Mouse (Mus musculus): ENCODE results near the gene Flvcr2. TPM values are rescaled to one million over a fixed set of nuclear protein-coding genes. Genes with fewer than 3 reads are reported as not detected.

The Flvcr2 gene
- polyA plus RNA-seq, 1 experiment from 2014 or later = 0.77 TPM

- no peak overlapping the region for H3K9ac ChIP-seq (replicated peaks; ENCODE audit: low read depth, low read length)
- peaks cover 3% of the 10 kb centered on the region; the same call in 1 of the 2 replicates for H3K4me1 ChIP-seq (ENCODE audit: control insufficient read depth, insufficient read depth, low read length)
- H3K9me3 ChIP-seq (ENCODE audit: control insufficient read depth, low read depth, low read length) = no peaks in the 10 kb centered on the region
- 77% methylated on average over 10 of the region's 10 CpGs for WGBS
- H3K4me2 ChIP-seq (replicated peaks; ENCODE audit: low read depth, low read length) = peak overlapping the region; percentile 90; the same call in 1 of the 2 replicates
- H3K4me3 ChIP-seq (ENCODE audit: low read depth, low read length) = no peak overlapping the region
- no peaks in the 10 kb centered on the region for H3K36me3 ChIP-seq (ENCODE audit: control insufficient read depth, insufficient read depth, low read length)
- H3K27ac ChIP-seq (ENCODE audit: low read length) = no peak overlapping the region
- ATAC-seq (ENCODE audit: insufficient number of reproducible peaks, insufficient read depth, low FRiP score, low read depth) = no peak
- no peaks in the 10 kb centered on the region for H3K27me3 ChIP-seq (ENCODE audit: control insufficient read depth, insufficient read depth, low read length)
These were observed 1.0 kb downstream of the Flvcr2 start for GRCm38 (mm10) chr12:85747343-85747742.

DNA sequence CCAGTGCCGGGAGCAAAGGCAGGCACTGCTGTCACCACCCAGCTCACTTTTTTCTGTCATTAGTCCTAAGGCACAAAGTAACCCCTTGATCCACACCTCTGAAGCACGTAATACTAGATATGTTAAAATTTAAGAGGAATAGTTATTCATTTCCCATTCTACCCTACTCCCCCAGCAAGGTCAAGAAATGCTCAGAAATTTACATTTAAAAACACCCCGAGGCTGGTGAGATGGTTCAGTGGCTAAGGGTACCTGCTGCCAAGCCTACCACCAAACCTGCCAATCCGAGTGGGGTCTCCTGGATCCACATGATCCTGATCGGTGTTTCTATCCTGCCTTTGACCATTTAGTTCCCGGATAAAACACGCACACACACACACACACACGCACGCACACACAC, 3.5 kb downstream of the Flvcr2 start:
- 81% methylated on average over 9 of the region's 9 CpGs for WGBS
- Histone ChIP-seq H3K36me3 (ENCODE audit: control insufficient read depth, insufficient read depth, low read length) (no peaks in the 10 kb centered on the region), H3K27me3 (ENCODE audit: control insufficient read depth, insufficient read depth, low read length) (no peaks in the 10 kb centered on the region), H3K4me2 (replicated peaks; ENCODE audit: low read depth, low read length) (no peak overlapping the region), H3K4me1 (ENCODE audit: control insufficient read depth, insufficient read depth, low read length) (peaks cover 3% of the 10 kb centered on the region; the same call in 1 of the 2 replicates), H3K27ac (ENCODE audit: low read length) (no peak overlapping the region), H3K4me3 (ENCODE audit: low read depth, low read length) (no peak overlapping the region), H3K9ac (replicated peaks; ENCODE audit: low read depth, low read length) (no peak overlapping the region), H3K9me3 (ENCODE audit: control insufficient read depth, low read depth, low read length) (no peaks in the 10 kb centered on the region)
- ATAC-seq (ENCODE audit: insufficient number of reproducible peaks, insufficient read depth, low FRiP score, low read depth) = no peak

GRCm38 (mm10) chr12:85752116-85752515, 5.8 kb downstream of the Flvcr2 start:
- no peak overlapping the region for H3K27ac ChIP-seq (ENCODE audit: low read length)
- no peak overlapping the region for H3K4me2 ChIP-seq (replicated peaks; ENCODE audit: low read depth, low read length)
- H3K4me3 ChIP-seq (ENCODE audit: low read depth, low read length) = no peak overlapping the region
- WGBS = 88% methylated on average over 6 of the region's 6 CpGs
- H3K9ac ChIP-seq (replicated peaks; ENCODE audit: low read depth, low read length) = no peak overlapping the region
- no peaks in the 10 kb centered on the region for H3K4me1 ChIP-seq (ENCODE audit: control insufficient read depth, insufficient read depth, low read length)
- no peaks in the 10 kb centered on the region for H3K27me3 ChIP-seq (ENCODE audit: control insufficient read depth, insufficient read depth, low read length)
- H3K9me3 ChIP-seq (ENCODE audit: control insufficient read depth, low read depth, low read length) = no peaks in the 10 kb centered on the region
- H3K36me3 ChIP-seq (ENCODE audit: control insufficient read depth, insufficient read depth, low read length) = no peaks in the 10 kb centered on the region
- no peak for ATAC-seq (ENCODE audit: insufficient number of reproducible peaks, insufficient read depth, low FRiP score, low read depth)

DNA sequence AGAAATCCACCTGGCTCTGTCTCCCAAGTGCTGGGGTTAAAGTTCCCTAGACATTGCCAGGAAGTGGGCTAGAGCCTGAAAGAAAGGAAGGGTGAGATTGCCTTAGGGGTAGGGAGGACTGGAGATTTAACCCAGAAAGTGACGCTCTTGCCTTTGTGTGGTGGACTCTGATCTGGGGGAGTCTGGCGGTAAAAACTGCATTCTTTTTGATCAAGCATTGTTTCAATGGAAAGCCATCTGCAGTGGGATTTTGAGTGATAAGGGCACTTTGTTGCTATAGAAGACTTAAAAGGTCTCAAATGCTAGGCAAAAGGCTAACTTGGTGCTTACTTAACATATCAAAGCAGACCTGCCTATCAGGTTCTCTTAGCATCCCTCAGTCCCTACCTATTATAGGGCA, 6.9 kb downstream of the Flvcr2 start:
- Histone ChIP-seq H3K27ac (ENCODE audit: low read length) (no peak overlapping the region), H3K27me3 (ENCODE audit: control insufficient read depth, insufficient read depth, low read length) (no peaks in the 10 kb centered on the region), H3K4me1 (ENCODE audit: control insufficient read depth, insufficient read depth, low read length) (no peaks in the 10 kb centered on the region), H3K4me3 (ENCODE audit: low read depth, low read length) (no peak overlapping the region), H3K9me3 (ENCODE audit: control insufficient read depth, low read depth, low read length) (no peaks in the 10 kb centered on the region), H3K36me3 (ENCODE audit: control insufficient read depth, insufficient read depth, low read length) (no peaks in the 10 kb centered on the region), H3K9ac (replicated peaks; ENCODE audit: low read depth, low read length) (no peak overlapping the region), H3K4me2 (replicated peaks; ENCODE audit: low read depth, low read length) (no peak overlapping the region)
- no peak for ATAC-seq (ENCODE audit: insufficient number of reproducible peaks, insufficient read depth, low FRiP score, low read depth)
- 42% methylated on average over 2 of the region's 2 CpGs for WGBS

- H3K9me3 ChIP-seq (ENCODE audit: control insufficient read depth, low read depth, low read length) = no peaks in the 10 kb centered on the region
- no peak overlapping the region for H3K27ac ChIP-seq (ENCODE audit: low read length)
- no peaks in the 10 kb centered on the region for H3K36me3 ChIP-seq (ENCODE audit: control insufficient read depth, insufficient read depth, low read length)
- no peak for ATAC-seq (ENCODE audit: insufficient number of reproducible peaks, insufficient read depth, low FRiP score, low read depth)
- H3K4me2 ChIP-seq (replicated peaks; ENCODE audit: low read depth, low read length) = no peak overlapping the region
- no peaks in the 10 kb centered on the region for H3K4me1 ChIP-seq (ENCODE audit: control insufficient read depth, insufficient read depth, low read length)
- 44% methylated on average over 5 of the region's 5 CpGs for WGBS
- no peaks in the 10 kb centered on the region for H3K27me3 ChIP-seq (ENCODE audit: control insufficient read depth, insufficient read depth, low read length)
- no peak overlapping the region for H3K4me3 ChIP-seq (ENCODE audit: low read depth, low read length)
- no peak overlapping the region for H3K9ac ChIP-seq (replicated peaks; ENCODE audit: low read depth, low read length)
These were observed 8.4 kb downstream of the Flvcr2 start for GRCm38 (mm10) chr12:85754611-85755265.

- ATAC-seq (ENCODE audit: insufficient number of reproducible peaks, insufficient read depth, low FRiP score, low read depth) = no peak
- WGBS = 81% methylated on average over 3 of the region's 3 CpGs
- Histone ChIP-seq H3K4me3 (ENCODE audit: low read depth, low read length) (no peak overlapping the region), H3K4me2 (replicated peaks; ENCODE audit: low read depth, low read length) (no peak overlapping the region), H3K36me3 (ENCODE audit: control insufficient read depth, insufficient read depth, low read length) (no peaks in the 10 kb centered on the region), H3K9me3 (ENCODE audit: control insufficient read depth, low read depth, low read length) (no peaks in the 10 kb centered on the region), H3K27me3 (ENCODE audit: control insufficient read depth, insufficient read depth, low read length) (no peaks in the 10 kb centered on the region), H3K9ac (replicated peaks; ENCODE audit: low read depth, low read length) (no peak overlapping the region), H3K27ac (ENCODE audit: low read length) (no peak overlapping the region), H3K4me1 (ENCODE audit: control insufficient read depth, insufficient read depth, low read length) (no peaks in the 10 kb centered on the region)
These were observed 10.1 kb downstream of the Flvcr2 start for GRCm38 (mm10) chr12:85756455-85756854.

GRCm38 (mm10) chr12:85757074-85757473, 10.7 kb downstream of the Flvcr2 start:
- no peak for ATAC-seq (ENCODE audit: insufficient number of reproducible peaks, insufficient read depth, low FRiP score, low read depth)
- 65% methylated on average over 3 of the region's 3 CpGs for WGBS

GRCm38 (mm10) chr12:85758741-85759140, 12.4 kb downstream of the Flvcr2 start:
- Histone ChIP-seq H3K4me3 (ENCODE audit: low read depth, low read length) (no peak overlapping the region), H3K36me3 (ENCODE audit: control insufficient read depth, insufficient read depth, low read length) (no peaks in the 10 kb centered on the region), H3K4me2 (replicated peaks; ENCODE audit: low read depth, low read length) (no peak overlapping the region), H3K27ac (ENCODE audit: low read length) (no peak overlapping the region), H3K9me3 (ENCODE audit: control insufficient read depth, low read depth, low read length) (no peaks in the 10 kb centered on the region), H3K9ac (replicated peaks; ENCODE audit: low read depth, low read length) (no peak overlapping the region), H3K27me3 (ENCODE audit: control insufficient read depth, insufficient read depth, low read length) (no peaks in the 10 kb centered on the region), H3K4me1 (ENCODE audit: control insufficient read depth, insufficient read depth, low read length) (no peaks in the 10 kb centered on the region)
- WGBS = 72% methylated on average over 8 of the region's 8 CpGs
- no peak for ATAC-seq (ENCODE audit: insufficient number of reproducible peaks, insufficient read depth, low FRiP score, low read depth)

More at GRCm38 (mm10) chr12:85757074-85757473, 10.7 kb downstream of the Flvcr2 start:
- Histone ChIP-seq H3K4me2 (replicated peaks; ENCODE audit: low read depth, low read length) (no peak overlapping the region), H3K4me1 (ENCODE audit: control insufficient read depth, insufficient read depth, low read length) (no peaks in the 10 kb centered on the region), H3K27me3 (ENCODE audit: control insufficient read depth, insufficient read depth, low read length) (no peaks in the 10 kb centered on the region), H3K4me3 (ENCODE audit: low read depth, low read length) (no peak overlapping the region), H3K9ac (replicated peaks; ENCODE audit: low read depth, low read length) (no peak overlapping the region), H3K9me3 (ENCODE audit: control insufficient read depth, low read depth, low read length) (no peaks in the 10 kb centered on the region), H3K27ac (ENCODE audit: low read length) (no peak overlapping the region), H3K36me3 (ENCODE audit: control insufficient read depth, insufficient read depth, low read length) (no peaks in the 10 kb centered on the region)

DNA sequence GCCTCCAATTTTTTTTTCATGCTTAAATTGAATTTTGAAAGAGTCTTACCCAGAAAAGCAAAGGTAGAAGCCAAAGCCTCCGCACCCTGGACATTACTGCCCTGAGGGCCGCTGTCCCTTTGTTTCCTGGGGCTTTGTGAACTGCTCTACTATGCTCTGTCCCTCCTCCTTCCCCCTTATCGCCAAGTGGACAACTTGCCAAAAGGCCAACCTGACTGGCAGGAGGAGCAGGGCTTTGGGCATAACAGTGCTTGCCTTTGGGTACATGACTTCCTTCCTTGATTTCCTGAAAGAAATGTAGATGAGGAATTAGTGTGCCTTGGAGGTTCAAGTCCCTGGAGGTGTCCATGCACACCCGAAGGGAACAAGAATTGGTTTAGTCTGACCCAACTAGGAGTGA, 15.1 kb downstream of the Flvcr2 start:
- H3K9me3 ChIP-seq (ENCODE audit: control insufficient read depth, low read depth, low read length) = no peaks in the 10 kb centered on the region
- WGBS = 92% methylated on average over 4 of the region's 4 CpGs
- no peak overlapping the region for H3K9ac ChIP-seq (replicated peaks; ENCODE audit: low read depth, low read length)
- no peaks in the 10 kb centered on the region for H3K27me3 ChIP-seq (ENCODE audit: control insufficient read depth, insufficient read depth, low read length)
- no peaks in the 10 kb centered on the region for H3K4me1 ChIP-seq (ENCODE audit: control insufficient read depth, insufficient read depth, low read length)
- no peak overlapping the region for H3K27ac ChIP-seq (ENCODE audit: low read length)
- no peak for ATAC-seq (ENCODE audit: insufficient number of reproducible peaks, insufficient read depth, low FRiP score, low read depth)
- H3K4me2 ChIP-seq (replicated peaks; ENCODE audit: low read depth, low read length) = no peak overlapping the region
- H3K4me3 ChIP-seq (ENCODE audit: low read depth, low read length) = no peak overlapping the region
- no peaks in the 10 kb centered on the region for H3K36me3 ChIP-seq (ENCODE audit: control insufficient read depth, insufficient read depth, low read length)

Measured in stomach, embryonic 14.5 days (tissue).